Mouse (Mus musculus) kidney, embryonic 16.5 days (tissue): Measurements from ENCODE around the gene H2-Ab1. TPM values are rescaled to one million over a fixed set of nuclear protein-coding genes. Genes with fewer than 3 reads are reported as not detected.

ENCODE experiments used
- polyA plus RNA-seq: library from polyadenylated mRNA; unstranded; fragments of >200 nt; fragmentation: Nextera tagmentation; extraction: Ambion mirVana; gene quantifications from 2 replicates; pipeline ENCODE4 v1.2.1, GENCODE M21; 2015

The H2-Ab1 gene
- polyA plus RNA-seq, 1 experiment from 2014 or later, result 37.9 TPM

Other genes with a start within 250 kb of the H2-Ab1 start
- 14.7 and 18.7 TPM in 2 replicates for gene Ring1, start 233.0 kb upstream of the H2-Ab1 start, polyA plus RNA-seq
- 52.9 and 54.0 TPM in 2 replicates for gene H2-Ke6, start 229.6 kb upstream of the H2-Ab1 start, polyA plus RNA-seq
- gene Slc39a7, start 226.0 kb upstream of the H2-Ab1 start, polyA plus RNA-seq, result 227 and 231 TPM in 2 replicates
- 52.7 and 56.7 TPM in 2 replicates for gene Rxrb, start 225.9 kb upstream of the H2-Ab1 start, polyA plus RNA-seq
- gene Col11a2, start 218.3 kb upstream of the H2-Ab1 start, polyA plus RNA-seq, result 3.2 and 3.7 TPM in 2 replicates
- 0.52 and 0.82 TPM in 2 replicates for gene H2-Oa, start 165.3 kb upstream of the H2-Ab1 start, polyA plus RNA-seq
- 18.3 and 19.0 TPM in 2 replicates for gene H2-DMa, start 138.1 kb upstream of the H2-Ab1 start, polyA plus RNA-seq
- 117 and 134 TPM in 2 replicates for gene Brd2, start 135.1 kb upstream of the H2-Ab1 start, polyA plus RNA-seq
- gene H2-DMb2, start 114.4 kb upstream of the H2-Ab1 start, polyA plus RNA-seq, result 24.5 and 30.3 TPM in 2 replicates
- 7.2 and 8.6 TPM in 2 replicates for gene H2-DMb1, start 104.6 kb upstream of the H2-Ab1 start, polyA plus RNA-seq
- gene Tap1, start 70.1 kb upstream of the H2-Ab1 start, polyA plus RNA-seq, result 4.7 and 5.5 TPM in 2 replicates
- 2.0 and 2.4 TPM in 2 replicates for gene Psmb9, start 69.9 kb upstream of the H2-Ab1 start, polyA plus RNA-seq
- gene Psmb8, start 60.0 kb upstream of the H2-Ab1 start, polyA plus RNA-seq, result 6.4 and 7.2 TPM in 2 replicates
- 5.2 and 5.8 TPM in 2 replicates for gene Tap2, start 54.2 kb upstream of the H2-Ab1 start, polyA plus RNA-seq
- gene H2-Ob, start 18.8 kb upstream of the H2-Ab1 start, polyA plus RNA-seq, result 0.14 and 0.27 TPM in 2 replicates
- gene H2-Aa, start 30.1 kb downstream of the H2-Ab1 start, polyA plus RNA-seq, result 2.6 and 3.3 TPM in 2 replicates
- gene H2-Eb1, start 48.2 kb downstream of the H2-Ab1 start, polyA plus RNA-seq, result 7.8 and 8.4 TPM in 2 replicates
- 0.04 TPM in 1 of 2 replicates, not detected in the other for gene H2-Eb2, start 68.0 kb downstream of the H2-Ab1 start, polyA plus RNA-seq
- gene Btnl2, start 97.1 kb downstream of the H2-Ab1 start, polyA plus RNA-seq, result not detected in 2 replicates
- gene Btnl1, start 119.4 kb downstream of the H2-Ab1 start, polyA plus RNA-seq, result not detected in 2 replicates
- 0.23 and 0.74 TPM in 2 replicates for gene BC051142, start 141.1 kb downstream of the H2-Ab1 start, polyA plus RNA-seq
- not detected in 2 replicates for gene Btnl4, start 219.6 kb downstream of the H2-Ab1 start, polyA plus RNA-seq